Mouse (Mus musculus): ENCODE measurements around the gene Olfr282. TPM values are rescaled to one million over a fixed set of nuclear protein-coding genes. Genes with fewer than 3 reads are reported as not detected.

Olfr282 gene
- polyA plus RNA-seq, 1 experiment from 2014 or later: not detected

Other genes with a start within 250 kb of the Olfr282 start
- gene Olfr288, start 235.7 kb upstream of the Olfr282 start, polyA plus RNA-seq (2015; fragmentation: Nextera tagmentation; extraction: Ambion mirVana): not detected in 2 replicates
- not detected in 2 replicates for gene Gm44579, start 210.2 kb upstream of the Olfr282 start, polyA plus RNA-seq (2015; fragmentation: Nextera tagmentation; extraction: Ambion mirVana)
- not detected in 2 replicates for gene Olfr287, start 210.2 kb upstream of the Olfr282 start, polyA plus RNA-seq (2015; fragmentation: Nextera tagmentation; extraction: Ambion mirVana)
- gene Olfr286, start 196.8 kb upstream of the Olfr282 start, polyA plus RNA-seq (2015; fragmentation: Nextera tagmentation; extraction: Ambion mirVana): not detected in 2 replicates
- not detected in 2 replicates for gene H1fnt, start 173.9 kb upstream of the Olfr282 start, polyA plus RNA-seq (2015; fragmentation: Nextera tagmentation; extraction: Ambion mirVana)
- 2.2 and 2.3 TPM in 2 replicates for gene Zfp641, start 135.1 kb upstream of the Olfr282 start, polyA plus RNA-seq (2015; fragmentation: Nextera tagmentation; extraction: Ambion mirVana)
- not detected in 2 replicates for gene Olfr285, start 113.9 kb upstream of the Olfr282 start, polyA plus RNA-seq (2015; fragmentation: Nextera tagmentation; extraction: Ambion mirVana)
- not detected in 2 replicates for gene Olfr284, start 90.2 kb upstream of the Olfr282 start, polyA plus RNA-seq (2015; fragmentation: Nextera tagmentation; extraction: Ambion mirVana)
- gene Olfr283, start 50.3 kb upstream of the Olfr282 start, polyA plus RNA-seq (2015; fragmentation: Nextera tagmentation; extraction: Ambion mirVana): not detected in 2 replicates
- not detected in 2 replicates for gene Olfr281, start 21.4 kb downstream of the Olfr282 start, polyA plus RNA-seq (2015; fragmentation: Nextera tagmentation; extraction: Ambion mirVana)
- gene OR5BS1P, start 38.7 kb downstream of the Olfr282 start, polyA plus RNA-seq (2015; fragmentation: Nextera tagmentation; extraction: Ambion mirVana): not detected in 2 replicates
- 0.21 and 0.55 TPM in 2 replicates for gene Lalba, start 51.5 kb downstream of the Olfr282 start, polyA plus RNA-seq (2015; fragmentation: Nextera tagmentation; extraction: Ambion mirVana)
- not detected in 2 replicates for gene Olfr279, start 61.2 kb downstream of the Olfr282 start, polyA plus RNA-seq (2015; fragmentation: Nextera tagmentation; extraction: Ambion mirVana)
- 106 and 113 TPM in 2 replicates for gene Kansl2, start 103.0 kb downstream of the Olfr282 start, polyA plus RNA-seq (2015; fragmentation: Nextera tagmentation; extraction: Ambion mirVana)
- 64.4 and 76.4 TPM in 2 replicates for gene Ccnt1, start 139.7 kb downstream of the Olfr282 start, polyA plus RNA-seq (2015; fragmentation: Nextera tagmentation; extraction: Ambion mirVana)
- 0.41 and 0.69 TPM in 2 replicates for gene 4930415O20Rik, start 139.8 kb downstream of the Olfr282 start, polyA plus RNA-seq (2015; fragmentation: Nextera tagmentation; extraction: Ambion mirVana)
- 24.4 and 26.0 TPM in 2 replicates for gene Adcy6, start 178.9 kb downstream of the Olfr282 start, polyA plus RNA-seq (2015; fragmentation: Nextera tagmentation; extraction: Ambion mirVana)
- gene Cacnb3, start 199.6 kb downstream of the Olfr282 start, polyA plus RNA-seq (2015; fragmentation: Nextera tagmentation; extraction: Ambion mirVana): 34.4 and 34.9 TPM in 2 replicates
- 19.0 and 27.1 TPM in 2 replicates for gene Ddx23, start 231.7 kb downstream of the Olfr282 start, polyA plus RNA-seq (2015; fragmentation: Nextera tagmentation; extraction: Ambion mirVana)
- 0.45 and 0.75 TPM in 2 replicates for gene Rnd1, start 246.2 kb downstream of the Olfr282 start, polyA plus RNA-seq (2015; fragmentation: Nextera tagmentation; extraction: Ambion mirVana)